Mouse (Mus musculus): ENCODE results near the gene Cntnap2. TPM values are rescaled to one million over a fixed set of nuclear protein-coding genes. Genes with fewer than 3 reads are reported as not detected.

Cntnap2 gene
- 0.92 and 1.1 TPM in 2 replicates for polyA plus RNA-seq (2015; fragmentation: Nextera tagmentation; extraction: Ambion mirVana)

- H3K36me3 ChIP-seq (ENCODE audit: control insufficient read depth, insufficient read depth) = no peaks in the 10 kb centered on the region
- no peak for ATAC-seq
- no peak within 1 kb of the TSS for H3K9ac ChIP-seq (ENCODE audit: low read depth, low read length)
- H3K4me2 ChIP-seq (replicated peaks; ENCODE audit: low read depth) = no peak within 1 kb of the TSS
- WGBS = 12% methylated on average over 8 of the region's 8 CpGs
- H3K27me3 ChIP-seq (replicated peaks; ENCODE audit: control insufficient read depth, insufficient read depth, low read length) = no peaks in the 10 kb centered on the region
- no peak for TF ChIP-seq CTCF (IDR thresholded peaks at IDR 0.05; ENCODE audit: low read depth)
- no peaks in the 10 kb centered on the region for H3K4me1 ChIP-seq (replicated peaks; ENCODE audit: control insufficient read depth, insufficient read depth, low read length)
- H3K4me3 ChIP-seq (ENCODE audit: low read depth, low read length) = no peak within 1 kb of the TSS
- H3K27ac ChIP-seq (ENCODE audit: low read depth, low read length) = no peak within 1 kb of the TSS
- H3K9me3 ChIP-seq (ENCODE audit: control insufficient read depth) = no peaks in the 10 kb centered on the region
These were observed at the start of gene Cntnap2 for GRCm38 (mm10) chr6:45059091-45059490. Gene Cntnap2, plus strand, starts transcription at chr6:45059357.

GRCm38 (mm10) chr6:45026011-45026682, 33.0 kb upstream of the Cntnap2 start:
- ATAC-seq = no peak
- no peak overlapping the region for H3K27ac ChIP-seq (ENCODE audit: low read depth, low read length)
- H3K4me3 ChIP-seq (ENCODE audit: low read depth, low read length) = no peak overlapping the region
- H3K9me3 ChIP-seq (ENCODE audit: control insufficient read depth) = no peaks in the 10 kb centered on the region
- WGBS = 21% methylated on average over 9 of the region's 9 CpGs
- no peaks in the 10 kb centered on the region for H3K27me3 ChIP-seq (replicated peaks; ENCODE audit: control insufficient read depth, insufficient read depth, low read length)
- TF ChIP-seq CTCF (IDR thresholded peaks at IDR 0.05; ENCODE audit: low read depth) = peak; percentile 87
- H3K4me1 ChIP-seq (replicated peaks; ENCODE audit: control insufficient read depth, insufficient read depth, low read length) = no peaks in the 10 kb centered on the region
- H3K9ac ChIP-seq (ENCODE audit: low read depth, low read length) = no peak overlapping the region
- H3K36me3 ChIP-seq (ENCODE audit: control insufficient read depth, insufficient read depth) = no peaks in the 10 kb centered on the region
- H3K4me2 ChIP-seq (replicated peaks; ENCODE audit: low read depth) = no peak overlapping the region

GRCm38 (mm10) chr6:45039454-45039853, 19.7 kb upstream of the Cntnap2 start:
- no peak for TF ChIP-seq CTCF (IDR thresholded peaks at IDR 0.05; ENCODE audit: low read depth)
- 61% methylated on average over 1 of the region's 1 CpGs for WGBS
- Histone ChIP-seq H3K4me1 (replicated peaks; ENCODE audit: control insufficient read depth, insufficient read depth, low read length) (no peaks in the 10 kb centered on the region), H3K36me3 (ENCODE audit: control insufficient read depth, insufficient read depth) (no peaks in the 10 kb centered on the region), H3K9ac (ENCODE audit: low read depth, low read length) (no peak overlapping the region), H3K9me3 (ENCODE audit: control insufficient read depth) (no peaks in the 10 kb centered on the region), H3K4me2 (replicated peaks; ENCODE audit: low read depth) (no peak overlapping the region), H3K27me3 (replicated peaks; ENCODE audit: control insufficient read depth, insufficient read depth, low read length) (no peaks in the 10 kb centered on the region), H3K4me3 (ENCODE audit: low read depth, low read length) (no peak overlapping the region), H3K27ac (ENCODE audit: low read depth, low read length) (no peak overlapping the region)
- no peak for ATAC-seq

- ATAC-seq = no peak
- H3K4me3 ChIP-seq (ENCODE audit: low read depth, low read length) = no peak overlapping the region
- no peak overlapping the region for H3K9ac ChIP-seq (ENCODE audit: low read depth, low read length)
- 11% methylated on average over 36 of the region's 37 CpGs for WGBS
- no peaks in the 10 kb centered on the region for H3K4me1 ChIP-seq (replicated peaks; ENCODE audit: control insufficient read depth, insufficient read depth, low read length)
- H3K36me3 ChIP-seq (ENCODE audit: control insufficient read depth, insufficient read depth) = no peaks in the 10 kb centered on the region
- H3K4me2 ChIP-seq (replicated peaks; ENCODE audit: low read depth) = no peak overlapping the region
- H3K9me3 ChIP-seq (ENCODE audit: control insufficient read depth) = no peaks in the 10 kb centered on the region
- H3K27ac ChIP-seq (ENCODE audit: low read depth, low read length) = no peak overlapping the region
- no peaks in the 10 kb centered on the region for H3K27me3 ChIP-seq (replicated peaks; ENCODE audit: control insufficient read depth, insufficient read depth, low read length)
- no peak for TF ChIP-seq CTCF (IDR thresholded peaks at IDR 0.05; ENCODE audit: low read depth)
These were observed 657 bp downstream of the Cntnap2 start for GRCm38 (mm10) chr6:45059556-45060471.

- ATAC-seq = no peak
- Histone ChIP-seq H3K9ac (ENCODE audit: low read depth, low read length) (no peak overlapping the region), H3K4me2 (replicated peaks; ENCODE audit: low read depth) (no peak overlapping the region), H3K27ac (ENCODE audit: low read depth, low read length) (no peak overlapping the region), H3K36me3 (ENCODE audit: control insufficient read depth, insufficient read depth) (no peaks in the 10 kb centered on the region), H3K27me3 (replicated peaks; ENCODE audit: control insufficient read depth, insufficient read depth, low read length) (no peaks in the 10 kb centered on the region), H3K4me3 (ENCODE audit: low read depth, low read length) (no peak overlapping the region), H3K4me1 (replicated peaks; ENCODE audit: control insufficient read depth, insufficient read depth, low read length) (no peaks in the 10 kb centered on the region), H3K9me3 (ENCODE audit: control insufficient read depth) (no peaks in the 10 kb centered on the region)
- 73% methylated on average over 5 of the region's 5 CpGs for WGBS
- no peak for TF ChIP-seq CTCF (IDR thresholded peaks at IDR 0.05; ENCODE audit: low read depth)
These were observed 3.2 kb downstream of the Cntnap2 start for GRCm38 (mm10) chr6:45062214-45062997.

GRCm38 (mm10) chr6:45088304-45088703, 29.1 kb downstream of the Cntnap2 start:
- no peak overlapping the region for H3K9ac ChIP-seq (ENCODE audit: low read depth, low read length)
- no peak for ATAC-seq
- TF ChIP-seq CTCF (IDR thresholded peaks at IDR 0.05; ENCODE audit: low read depth) = no peak
- no peak overlapping the region for H3K4me3 ChIP-seq (ENCODE audit: low read depth, low read length)
- no peak overlapping the region for H3K27ac ChIP-seq (ENCODE audit: low read depth, low read length)
- no peak overlapping the region for H3K4me2 ChIP-seq (replicated peaks; ENCODE audit: low read depth)
- H3K27me3 ChIP-seq (replicated peaks; ENCODE audit: control insufficient read depth, insufficient read depth, low read length) = no peaks in the 10 kb centered on the region
- H3K36me3 ChIP-seq (ENCODE audit: control insufficient read depth, insufficient read depth) = no peaks in the 10 kb centered on the region
- WGBS = 65% methylated on average over 1 of the region's 1 CpGs
- H3K9me3 ChIP-seq (ENCODE audit: control insufficient read depth) = no peaks in the 10 kb centered on the region
- no peaks in the 10 kb centered on the region for H3K4me1 ChIP-seq (replicated peaks; ENCODE audit: control insufficient read depth, insufficient read depth, low read length)
